Mouse (Mus musculus): ENCODE data around the gene Cald1. TPM values are rescaled to one million over a fixed set of nuclear protein-coding genes. Genes with fewer than 3 reads are reported as not detected.

Cald1 gene
- total RNA-seq, 2 experiments from 2014 or later, result 31.5 to 43.3 TPM

DNA sequence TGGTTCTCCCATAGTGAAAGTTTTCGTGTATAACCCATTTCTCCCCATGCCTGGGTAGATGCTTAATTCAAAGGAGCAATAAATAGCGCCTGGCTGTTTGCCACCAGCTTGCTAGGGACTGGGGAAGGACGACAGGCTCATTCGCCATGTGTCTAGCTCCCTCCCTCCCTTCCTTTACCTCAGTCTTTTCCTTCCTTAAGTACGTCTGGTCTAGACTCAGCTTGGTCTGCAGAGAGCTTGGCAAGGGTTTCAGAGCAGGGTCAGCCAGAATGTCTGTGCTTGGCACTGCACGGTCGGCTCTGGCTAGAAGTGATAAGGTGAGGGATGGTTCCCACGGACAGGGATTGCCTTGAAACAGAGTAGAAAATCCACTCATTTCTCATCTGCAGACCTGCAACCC is 62.4 kb downstream of the Cald1 start:
- no peak for DNase-seq (ENCODE audit: low spot score in 2 of 2)

DNA sequence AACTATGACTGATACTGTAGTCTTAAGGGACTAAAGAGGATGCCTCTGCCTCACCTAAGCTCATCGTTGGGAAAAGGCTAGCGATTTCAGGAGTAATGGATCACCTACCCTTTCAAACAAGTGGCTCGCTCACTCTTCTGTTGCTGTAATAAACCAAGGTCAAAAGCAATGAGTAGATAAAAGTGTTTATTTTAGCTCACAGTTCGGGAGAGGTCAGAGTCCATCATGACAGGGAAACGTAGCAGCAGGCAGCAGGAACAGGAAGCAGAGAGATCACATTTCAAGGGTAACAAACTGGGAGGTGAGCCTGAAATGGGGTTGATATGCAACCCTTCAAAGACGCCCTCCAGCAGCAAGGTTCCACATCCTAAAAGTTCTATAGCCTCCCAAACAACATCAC is 64.3 kb downstream of the Cald1 start:
- no peak for DNase-seq (ENCODE audit: low spot score in 2 of 2)

DNA sequence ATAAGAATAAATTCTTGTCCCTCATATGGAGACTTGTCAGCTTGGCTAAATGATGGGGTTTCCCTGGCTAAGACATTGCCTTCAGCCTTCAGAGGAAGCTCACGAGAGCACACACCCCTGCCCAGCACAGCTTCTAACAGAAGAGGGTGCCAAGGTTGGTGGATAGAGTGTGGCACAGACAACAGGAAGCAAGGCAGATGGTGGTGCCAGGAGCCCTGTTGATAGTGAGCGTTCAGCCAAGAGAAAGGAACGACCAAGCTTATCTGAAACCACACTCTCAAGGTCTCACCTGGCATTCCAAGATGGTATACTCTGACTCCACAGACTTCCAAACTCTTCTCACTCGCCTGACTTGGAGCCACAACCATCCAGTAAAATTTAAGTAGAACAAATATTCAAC is 66.0 kb downstream of the Cald1 start:
- no peak for DNase-seq (ENCODE audit: low spot score in 2 of 2)

DNA sequence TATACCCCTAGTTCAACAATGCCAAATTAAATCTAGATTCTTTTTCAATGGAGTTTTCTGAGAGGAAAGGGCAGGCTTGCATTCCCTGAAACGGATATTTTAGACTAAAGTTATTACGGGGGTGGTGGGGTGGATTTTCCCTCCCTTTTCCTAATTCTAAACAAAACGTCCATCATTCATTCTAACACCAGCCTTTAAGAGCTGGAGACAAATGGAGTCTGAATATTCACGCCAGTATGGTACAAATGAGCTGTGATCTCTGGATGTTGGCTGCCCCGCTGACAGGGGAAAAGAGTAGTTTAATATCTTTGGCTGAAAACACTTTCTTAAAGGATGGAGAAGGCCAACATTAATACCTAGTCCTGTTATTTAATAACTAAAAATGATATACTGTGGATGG is 66.4 kb downstream of the Cald1 start:
- DNase-seq (ENCODE audit: low spot score in 2 of 2), result no peak

DNA sequence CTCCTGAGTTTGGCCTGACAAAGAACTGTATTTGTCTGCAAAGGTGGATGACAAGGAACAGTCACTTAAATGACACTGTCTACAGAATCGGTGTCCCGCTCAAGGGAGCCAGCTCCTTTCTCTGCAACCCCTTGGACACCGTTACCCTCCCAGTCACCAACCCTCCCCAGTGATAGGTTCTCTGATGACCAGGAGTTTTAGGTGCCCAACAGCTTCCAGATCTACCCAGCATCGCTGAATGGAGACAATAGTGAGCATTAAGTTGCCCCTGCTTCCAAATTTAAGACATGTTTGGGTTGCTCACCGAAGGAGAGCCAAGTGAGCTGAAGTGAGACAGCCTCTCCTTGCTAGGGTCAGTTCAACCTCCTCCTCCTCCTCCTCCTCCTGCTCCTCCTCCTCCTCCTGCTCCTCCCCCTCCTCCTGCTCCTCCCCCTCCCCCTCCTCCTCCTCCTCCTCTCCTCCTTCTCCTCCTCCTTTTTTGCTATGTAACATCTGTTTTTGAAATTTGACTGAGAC is 70.5 kb downstream of the Cald1 start:
- DNase-seq (ENCODE audit: low spot score in 2 of 2), result no peak

DNA sequence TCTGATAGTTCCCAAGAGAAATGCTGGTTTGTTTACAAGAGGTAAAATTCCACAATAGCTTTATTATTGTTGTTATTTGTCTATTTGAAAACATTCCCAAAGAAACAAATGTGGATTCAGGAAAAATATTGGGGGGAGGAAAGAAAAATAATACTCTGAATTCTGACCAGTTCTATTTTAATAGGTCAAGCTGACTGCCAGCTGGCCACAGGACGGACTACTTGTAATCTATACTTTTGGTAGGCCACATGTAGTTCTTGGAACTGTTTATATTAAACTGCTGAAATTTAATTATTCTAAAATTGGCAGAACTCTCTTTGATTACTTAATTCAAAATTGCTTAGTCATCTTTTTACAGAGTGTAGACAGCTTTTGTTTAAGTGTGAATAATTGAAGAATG is 73.1 kb downstream of the Cald1 start:
- DNase-seq (ENCODE audit: low spot score in 2 of 2), result no peak

DNA sequence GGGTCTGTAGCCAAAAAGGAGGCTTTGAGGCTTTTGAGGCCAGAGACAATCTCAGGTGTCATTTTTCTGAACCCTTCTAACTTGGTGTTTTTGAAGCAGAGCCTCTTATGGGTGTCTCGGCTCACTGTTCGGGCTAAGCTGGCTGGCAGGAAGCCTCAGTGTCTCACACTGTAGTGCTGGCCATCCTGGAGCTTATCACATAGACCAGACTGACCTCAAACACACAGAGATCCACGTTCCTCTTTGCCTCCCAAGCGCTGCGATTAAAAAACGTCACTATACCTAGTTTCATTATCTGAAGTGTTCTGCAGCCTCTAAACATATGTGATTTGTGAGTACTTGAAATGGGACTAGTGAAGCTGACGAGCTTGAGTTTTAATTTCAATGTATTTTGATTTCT is 76.1 kb downstream of the Cald1 start:
- no peak for DNase-seq (ENCODE audit: low spot score in 2 of 2)

DNA sequence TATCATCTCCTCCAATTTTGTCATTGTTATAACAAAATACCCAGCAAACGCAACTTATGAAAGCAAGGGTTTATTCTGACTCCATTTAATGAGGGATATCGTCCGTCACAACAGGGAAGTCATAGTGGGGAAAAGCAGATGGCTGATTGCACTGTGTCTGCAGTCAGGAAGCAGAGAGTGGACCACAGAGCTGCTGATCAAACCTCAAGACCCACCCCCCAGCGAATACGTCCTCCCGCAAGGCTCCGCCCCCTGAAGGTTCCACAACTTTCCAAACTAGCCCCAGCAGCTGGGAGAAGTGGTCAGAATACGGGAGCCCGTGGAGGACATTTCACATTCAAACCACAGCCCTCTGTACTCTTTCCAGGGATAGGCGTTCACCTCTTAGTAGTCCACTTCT is 76.6 kb downstream of the Cald1 start:
- DNase-seq (ENCODE audit: low spot score in 2 of 2), result no peak

DNA sequence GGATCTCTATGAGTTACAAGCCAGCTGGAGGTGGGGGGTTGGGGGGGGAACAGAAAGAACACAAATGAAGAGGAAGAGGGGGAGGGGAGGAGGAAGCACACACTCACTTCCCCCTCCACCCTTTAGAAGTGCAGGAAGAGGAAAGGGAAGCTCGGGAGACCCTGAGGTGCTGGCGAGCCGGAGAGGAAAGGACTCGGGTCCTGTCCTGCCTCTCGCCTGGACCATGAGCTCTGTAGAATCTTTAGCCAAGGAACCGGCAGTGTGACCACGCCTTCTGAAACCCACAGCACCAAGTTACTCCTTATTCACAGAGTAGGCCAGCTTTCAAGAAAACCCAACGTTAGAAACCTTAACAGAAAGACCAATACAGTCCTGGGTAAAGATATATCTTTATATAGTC is 83.8 kb downstream of the Cald1 start:
- no peak for DNase-seq (ENCODE audit: low spot score in 2 of 2)

DNA sequence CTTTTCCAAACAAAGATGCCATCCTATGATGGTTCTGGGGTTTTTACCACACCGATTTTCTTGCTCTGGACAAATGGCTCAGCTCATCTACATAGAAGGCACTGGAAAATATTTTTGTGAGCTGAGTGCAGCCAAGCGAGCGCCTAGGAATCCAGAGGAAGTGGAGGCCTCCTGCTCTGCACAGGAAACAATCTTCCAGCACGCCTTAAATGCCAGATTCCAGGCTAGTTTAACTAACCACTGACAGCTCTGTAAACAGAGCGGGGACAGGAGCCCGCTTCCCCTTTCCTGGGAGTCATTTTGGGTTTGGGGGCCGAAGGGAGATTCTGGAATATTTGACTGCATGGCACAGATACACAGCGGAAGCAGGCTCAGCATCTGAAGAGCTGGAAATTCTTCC is 86.6 kb downstream of the Cald1 start:
- no peak for DNase-seq (ENCODE audit: low spot score in 2 of 2)

DNA sequence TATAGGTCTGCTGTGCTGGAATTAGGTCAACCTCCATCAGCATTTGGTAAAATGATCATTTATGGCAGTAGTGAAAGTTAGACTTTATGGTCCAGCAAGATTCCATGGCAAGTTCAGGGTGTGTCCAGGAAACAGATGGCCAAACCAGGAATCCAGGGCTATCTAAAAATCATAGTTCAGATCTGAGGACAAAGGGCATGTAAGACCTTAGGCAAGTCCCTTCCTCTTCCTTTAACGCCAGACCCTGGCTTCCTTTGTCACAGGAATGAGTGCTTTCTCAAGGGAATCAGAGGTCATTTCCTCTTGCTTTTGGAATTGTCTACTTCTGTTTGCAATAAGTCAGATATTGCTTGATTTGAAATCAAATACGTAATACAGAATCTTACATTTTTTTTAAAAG is 90.7 kb downstream of the Cald1 start:
- no peak for DNase-seq (ENCODE audit: low spot score in 2 of 2)

DNA sequence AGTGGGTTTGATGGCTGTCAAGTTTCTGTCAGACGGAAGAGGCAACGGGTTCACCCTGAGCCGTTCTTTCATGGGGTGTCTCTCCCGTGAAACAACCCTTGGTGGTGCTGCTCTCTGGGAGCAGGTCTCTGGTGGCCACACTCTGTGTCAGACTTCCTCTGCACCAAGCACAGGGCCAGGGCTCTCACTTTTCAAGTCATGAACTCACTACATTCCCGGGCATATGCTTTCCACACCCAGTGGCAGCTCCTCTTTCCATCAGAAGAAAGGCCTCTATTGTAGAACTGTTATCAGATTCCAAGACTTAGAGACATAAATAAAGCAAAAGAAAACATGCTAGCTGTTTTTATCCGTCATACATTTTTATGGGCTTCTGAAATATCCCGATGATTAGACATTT is 93.1 kb downstream of the Cald1 start:
- DNase-seq (ENCODE audit: low spot score in 2 of 2), result no peak

DNA sequence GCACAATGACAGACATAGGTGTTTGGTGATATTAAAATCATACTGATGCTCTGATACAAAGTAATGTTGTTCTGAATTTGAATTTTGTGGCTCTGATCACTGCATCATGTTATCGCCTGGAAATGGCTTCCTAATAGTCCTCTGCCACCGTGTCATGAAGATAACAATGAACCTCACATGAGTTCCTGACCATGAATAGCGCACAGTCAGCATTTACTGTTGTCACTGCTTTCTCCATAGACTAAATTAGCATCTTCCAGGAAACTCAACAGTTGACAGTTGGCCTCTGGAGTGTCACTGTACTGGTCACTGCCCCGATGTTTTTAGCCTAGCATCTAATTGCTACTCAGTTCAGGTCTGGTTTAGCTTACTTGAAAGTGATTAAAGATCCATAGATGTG is 95.8 kb downstream of the Cald1 start:
- no peak for DNase-seq (ENCODE audit: low spot score in 2 of 2)

DNA sequence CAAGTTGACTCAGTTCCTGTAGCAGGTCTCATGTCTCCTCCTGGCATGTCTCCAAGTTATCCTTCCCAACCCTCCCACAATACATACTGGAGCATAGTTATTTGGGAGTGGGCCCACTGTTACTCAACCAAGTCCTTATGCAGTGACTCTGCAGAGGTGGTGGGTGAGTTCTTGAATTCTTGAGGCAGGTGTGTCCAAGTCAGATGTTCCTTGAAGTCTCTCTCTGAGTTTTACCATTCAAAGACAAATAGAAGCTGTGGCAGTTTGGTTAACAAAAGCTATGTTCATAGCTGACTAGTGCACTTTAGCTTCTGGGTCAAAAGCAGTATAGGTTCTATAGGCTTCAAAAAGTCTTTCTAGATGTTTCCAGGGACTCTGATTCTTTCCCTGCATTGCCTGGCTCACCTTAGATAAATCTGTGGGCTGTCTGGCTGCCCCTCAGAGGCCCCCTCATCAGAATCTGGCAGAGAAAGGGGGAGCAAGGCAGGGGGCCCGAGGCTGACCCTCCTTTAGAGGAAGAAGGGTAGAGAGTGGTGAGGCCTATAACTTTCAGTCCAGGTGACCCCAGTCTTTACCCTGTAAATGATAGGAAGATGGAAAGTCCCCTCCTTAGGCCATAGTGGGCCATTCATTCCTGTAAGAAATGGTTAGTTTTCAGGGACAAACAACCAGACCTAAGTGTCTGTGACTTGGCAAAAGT is 105.3 kb downstream of the Cald1 start:
- DNase-seq (ENCODE audit: low spot score in 2 of 2), result no peak

DNA sequence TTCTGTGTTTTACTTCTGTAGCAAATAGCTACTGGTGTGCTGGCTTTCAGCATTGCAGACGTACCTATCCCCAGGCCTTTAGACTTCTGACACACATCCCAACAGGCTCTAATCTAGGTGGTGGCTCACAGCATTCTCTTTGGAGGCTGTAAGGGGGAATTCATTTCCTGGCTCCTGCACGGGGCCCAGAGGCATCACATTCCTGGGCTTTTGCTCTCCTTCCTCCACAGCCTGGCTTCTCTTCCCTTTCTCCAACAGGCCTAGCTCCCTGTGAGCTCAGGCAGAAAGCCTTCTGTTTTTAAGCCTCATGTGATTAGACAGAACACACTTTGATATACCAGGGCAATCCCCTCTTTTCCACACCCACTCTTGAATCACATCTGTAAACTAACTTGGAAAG is 109.2 kb downstream of the Cald1 start:
- no peak for DNase-seq (ENCODE audit: low spot score in 2 of 2)

DNA sequence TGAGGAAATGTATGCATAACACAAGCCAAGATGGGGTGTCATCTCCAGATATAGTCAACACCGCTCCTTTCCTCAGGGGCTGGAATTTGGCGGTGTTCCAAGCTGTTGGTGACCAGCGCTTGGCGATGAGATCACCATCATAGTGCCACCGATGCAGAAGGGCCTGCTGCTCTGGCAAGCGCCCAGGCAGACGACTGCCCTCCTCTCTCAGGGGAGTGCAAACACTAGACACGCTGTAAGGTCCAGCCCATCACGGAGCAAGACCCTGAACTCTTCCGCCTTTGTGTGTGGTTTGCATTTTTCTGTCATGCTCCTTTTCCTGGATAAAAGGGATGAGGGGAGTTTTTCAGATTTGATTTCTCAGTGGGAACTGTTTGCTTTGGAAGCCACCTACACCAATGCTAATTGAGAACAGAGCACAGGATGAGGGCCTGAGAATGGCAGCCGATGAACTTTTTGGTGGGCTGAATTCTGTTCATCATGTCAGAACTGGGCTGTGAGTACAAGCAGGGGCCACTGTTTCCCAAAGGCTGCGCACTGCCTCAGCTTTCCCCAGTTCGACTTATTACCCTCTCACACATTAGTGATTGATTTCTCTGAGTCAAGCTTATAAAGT is 110.5 kb downstream of the Cald1 start:
- DNase-seq (ENCODE audit: low spot score in 2 of 2), result peak; percentile 18 to 30

DNA sequence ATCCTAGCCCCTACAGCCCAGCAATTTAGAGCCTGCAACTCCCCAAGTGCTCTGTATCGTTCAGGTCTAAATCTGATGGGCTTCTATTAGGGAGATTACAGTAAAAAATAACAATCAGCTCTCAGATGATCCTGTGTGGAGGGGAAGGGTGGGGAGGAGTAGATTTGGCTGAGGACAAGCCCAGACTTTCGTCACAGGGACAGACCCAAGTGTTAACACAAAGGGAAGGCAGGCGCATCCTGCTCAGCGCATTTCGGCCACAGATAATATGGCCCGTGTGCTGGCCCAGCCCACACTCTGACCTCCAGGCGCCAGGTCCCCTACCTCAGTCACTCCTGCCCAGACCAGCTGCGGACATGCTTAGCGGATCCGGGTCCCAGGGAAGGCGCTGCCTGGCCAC is 111.0 kb downstream of the Cald1 start:
- peak; percentile 50 to 79 for DNase-seq (ENCODE audit: low spot score in 2 of 2)

DNA sequence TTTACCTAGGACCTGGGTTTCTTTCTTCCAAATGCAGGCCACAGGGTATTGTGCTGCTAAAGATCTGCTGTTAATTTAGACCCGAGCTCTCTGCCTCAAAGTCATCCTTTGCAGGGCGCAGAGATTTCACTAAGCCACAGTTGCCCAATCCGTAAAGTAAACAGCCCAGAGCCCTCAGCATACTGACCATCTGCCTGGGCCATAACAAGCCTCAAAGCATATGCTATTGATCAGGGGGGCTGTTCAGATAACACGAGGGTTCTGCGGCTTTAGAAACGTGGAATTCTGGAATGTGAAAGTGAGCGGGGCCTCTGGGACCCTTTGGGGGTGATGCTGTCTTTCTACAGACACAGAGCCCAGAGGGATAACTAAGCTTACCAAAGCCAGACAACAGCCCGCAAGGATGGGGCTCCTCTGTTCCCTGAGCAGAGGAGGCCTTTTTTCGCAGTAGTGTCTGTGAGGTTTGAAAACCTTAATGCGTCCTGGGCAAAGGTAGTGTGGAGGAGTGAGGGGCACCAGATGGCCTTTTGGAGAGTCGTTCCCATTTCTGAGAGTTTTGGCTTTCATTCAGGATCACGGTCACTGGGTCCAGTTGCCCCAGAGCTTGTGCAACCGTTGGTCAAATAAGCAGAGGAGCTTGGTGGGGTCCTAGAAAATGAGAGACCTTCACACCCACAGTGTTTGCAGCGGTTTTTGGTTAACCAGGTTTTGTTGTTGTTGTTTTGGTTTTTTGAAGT is 111.8 kb downstream of the Cald1 start:
- DNase-seq (ENCODE audit: low spot score in 2 of 2), result no peak

DNA sequence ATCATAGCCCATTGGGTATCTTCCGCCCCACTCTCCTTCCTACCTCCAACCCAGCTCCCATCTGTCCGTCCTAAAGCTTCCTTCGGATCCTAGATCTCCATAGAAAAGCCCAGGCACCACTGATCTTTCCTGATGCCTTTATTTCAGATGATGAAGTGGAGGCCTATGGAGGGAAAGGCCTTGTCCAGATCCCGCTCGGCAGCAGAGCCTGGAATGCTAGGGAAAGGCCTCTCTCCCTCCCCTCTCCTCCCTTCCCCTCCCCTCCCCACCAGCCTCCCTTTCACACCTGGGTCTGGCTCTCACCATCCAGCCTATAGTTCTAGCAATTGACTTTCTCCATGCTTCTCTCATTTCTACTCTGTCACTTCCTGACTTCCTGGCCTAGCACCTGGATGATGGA is 112.5 kb downstream of the Cald1 start:
- no peak for DNase-seq (ENCODE audit: low spot score in 2 of 2)

DNA sequence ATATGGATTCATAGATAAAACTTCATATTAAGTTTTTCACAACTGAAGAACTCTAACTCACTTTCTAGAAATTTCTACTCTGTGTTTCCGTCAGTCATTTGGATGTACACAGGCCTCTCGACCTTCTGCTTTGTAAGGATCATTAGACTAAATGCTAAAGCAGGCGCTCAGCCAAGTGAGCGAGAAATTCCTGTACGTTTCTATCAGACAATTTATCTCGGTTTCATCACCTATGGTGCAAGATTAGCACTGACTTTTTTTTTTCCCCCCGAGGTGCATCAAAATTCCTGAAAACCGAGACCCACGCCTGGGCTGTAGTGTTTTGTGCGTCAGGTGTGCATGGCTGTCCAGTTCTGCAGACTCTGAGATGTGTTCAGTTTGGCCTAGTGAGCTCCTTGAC is 113.3 kb downstream of the Cald1 start:
- DNase-seq (ENCODE audit: low spot score in 2 of 2), result no peak

DNA sequence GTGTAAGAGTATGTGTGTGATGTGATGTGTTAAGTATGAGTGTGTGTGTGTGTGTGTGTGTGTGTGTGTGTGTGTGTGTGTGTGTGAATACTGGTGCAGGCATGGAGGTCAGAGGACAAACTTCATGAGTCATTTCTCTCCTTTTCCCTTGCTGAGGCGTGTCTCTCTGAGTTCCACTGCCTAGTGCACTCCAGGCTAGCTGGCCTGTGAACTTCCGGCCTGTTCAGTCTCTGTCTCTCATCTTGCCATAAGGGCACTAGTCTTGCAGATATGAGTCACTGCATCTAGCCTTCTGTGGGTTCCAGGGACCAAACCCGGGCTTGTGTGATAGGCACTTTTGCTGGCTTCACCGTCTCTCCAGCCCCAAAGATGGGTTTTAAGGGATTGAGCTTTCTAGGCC is 114.9 kb downstream of the Cald1 start:
- no peak for DNase-seq (ENCODE audit: low spot score in 2 of 2)

DNA sequence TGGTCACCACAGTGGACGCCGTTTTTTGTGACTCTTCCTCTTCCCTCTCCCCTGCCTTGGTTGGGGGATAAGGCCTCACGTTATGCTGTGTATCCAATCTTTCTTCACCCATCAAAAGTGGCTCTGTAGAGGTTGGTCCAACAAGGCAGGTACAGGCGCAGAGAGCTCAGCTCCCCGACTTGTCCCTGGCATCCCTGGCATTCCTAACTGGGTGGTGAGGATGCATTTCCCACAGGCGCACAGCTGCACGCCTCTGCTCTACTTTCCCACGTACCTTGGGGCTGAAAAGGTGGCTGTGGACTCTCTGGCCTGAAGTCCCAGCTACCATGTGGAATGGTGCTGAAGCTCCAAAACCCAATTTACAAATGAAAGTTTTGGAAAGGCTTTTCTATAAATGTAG is 115.5 kb downstream of the Cald1 start:
- no peak for DNase-seq (ENCODE audit: low spot score in 2 of 2)

Measured in layer of hippocampus, postnatal 14 days (tissue).